Mouse (Mus musculus) limb, embryonic 10.5 days (tissue): ENCODE measurements around the gene Casp4. TPM values are rescaled to one million over a fixed set of nuclear protein-coding genes. Genes with fewer than 3 reads are reported as not detected.

ENCODE experiments used
- DNase-seq: peaks from one replicate; pipeline ENCODE4 v3.0.0-alpha.2; 2017; ENCODE audit warnings: low spot score
- H3K27ac ChIP-seq: fragments of 300-500 bp; sonication (generic); 2 replicates; pipeline ENCODE4 v1.5.1; 2016; ENCODE audit warnings: mild to moderate bottlenecking
- H3K27me3 ChIP-seq: fragments of 300-500 bp; sonication (generic); 2 replicates; pipeline ENCODE4 v1.6.1; 2016; ENCODE audit warnings: low read depth, mild to moderate bottlenecking; ENCODE audit not compliant: poor library complexity, severe bottlenecking
- H3K36me3 ChIP-seq: fragments of 300-500 bp; sonication (generic); 2 replicates; pipeline ENCODE4 v1.6.1; 2016; ENCODE audit warnings: mild to moderate bottlenecking, moderate library complexity
- H3K4me1 ChIP-seq: fragments of 300-500 bp; sonication (generic); 2 replicates; pipeline ENCODE4 v1.6.1; 2016
- H3K4me3 ChIP-seq: fragments of 300-500 bp; sonication (generic); 2 replicates; pipeline ENCODE4 v1.5.1; 2016; ENCODE audit warnings: mild to moderate bottlenecking, moderate library complexity
- H3K9me3 ChIP-seq: fragments of 300-500 bp; sonication (generic); replicated peaks from 2 replicates; pipeline ENCODE4 v1.6.1; 2016; ENCODE audit warnings: mild to moderate bottlenecking
- whole genome bisulfite sequencing: fragments of 180-500 bp; shearing (Covaris S2); methylation state at CpG from one replicate; pipeline ENCODE4 v1.1.7; 2016; 5-methylcytosine and 5-hydroxymethylcytosine counted together
- polyA plus RNA-seq: library from polyadenylated mRNA; unstranded; fragments of >200 nt; fragmentation: Nextera tagmentation; extraction: Ambion mirVana; gene quantifications from 2 replicates; pipeline ENCODE4 v1.2.1, GENCODE M21; 2016

Casp4 gene
- 0.19 TPM in 1 of 2 replicates, not detected in the other for polyA plus RNA-seq

GRCm38 (mm10) chr9:5308561-5308960 lies at the start of gene Casp4:
Casp4 (plus strand) TSS chr9:5308828.
- DNase-seq: no peak
- H3K36me3 ChIP-seq: no peaks in the 10 kb centered on the region
- H3K4me1 ChIP-seq: no peaks in the 10 kb centered on the region
- H3K4me3 ChIP-seq: no peak within 1 kb of the TSS
- H3K27me3 ChIP-seq: no peaks in the 10 kb centered on the region
- H3K27ac ChIP-seq: no peak within 1 kb of the TSS
- H3K9me3 ChIP-seq: no peaks in the 10 kb centered on the region
- WGBS: 83% methylated on average over 5 of the region's 5 CpGs

- DNase-seq: no peak
- H3K4me1 ChIP-seq: no peaks in the 10 kb centered on the region
- H3K27me3 ChIP-seq: no peaks in the 10 kb centered on the region
- H3K4me3 ChIP-seq: no peak overlapping the region
- H3K36me3 ChIP-seq: no peaks in the 10 kb centered on the region
- H3K27ac ChIP-seq: no peak overlapping the region
- 72% methylated on average over 2 of the region's 2 CpGs for WGBS
- no peaks in the 10 kb centered on the region for H3K9me3 ChIP-seq
These were observed 44.6 kb upstream of the Casp4 start for GRCm38 (mm10) chr9:5263951-5264475.

- WGBS: 95% methylated on average over 2 of the region's 2 CpGs
- H3K4me3 ChIP-seq: no peak overlapping the region
- no peak for DNase-seq
These were observed 38.4 kb upstream of the Casp4 start for GRCm38 (mm10) chr9:5270274-5270673.

GRCm38 (mm10) chr9:5270884-5271283 lies 37.7 kb upstream of the Casp4 start:
- no peak overlapping the region for H3K27ac ChIP-seq
- H3K9me3 ChIP-seq: no peaks in the 10 kb centered on the region
- no peak overlapping the region for H3K4me3 ChIP-seq
- H3K36me3 ChIP-seq: no peaks in the 10 kb centered on the region
- 0 out of 2 replicates have a peak, but pooled peaks cover 8% of the 10 kb centered on the region for H3K4me1 ChIP-seq
- 39% methylated on average over 1 of the region's 1 CpGs for WGBS
- no peaks in the 10 kb centered on the region for H3K27me3 ChIP-seq
- DNase-seq: no peak

More at GRCm38 (mm10) chr9:5270274-5270673, 38.4 kb upstream of the Casp4 start:
- Histone ChIP-seq H3K36me3 (no peaks in the 10 kb centered on the region), H3K27me3 (no peaks in the 10 kb centered on the region), H3K27ac (no peak overlapping the region), H3K4me1 (0 out of 2 replicates have a peak, but pooled peaks cover 8% of the 10 kb centered on the region), H3K9me3 (no peaks in the 10 kb centered on the region)

- no peak for DNase-seq
These were observed 37.2 kb upstream of the Casp4 start for GRCm38 (mm10) chr9:5271334-5271845.

GRCm38 (mm10) chr9:5286071-5286470 lies 22.6 kb upstream of the Casp4 start:
- no peak overlapping the region for H3K27ac ChIP-seq
- no peaks in the 10 kb centered on the region for H3K36me3 ChIP-seq
- no peaks in the 10 kb centered on the region for H3K9me3 ChIP-seq
- WGBS: 44% methylated on average over 2 of the region's 2 CpGs
- H3K4me1 ChIP-seq: 0 out of 2 replicates have a peak, but pooled peaks cover 2% of the 10 kb centered on the region
- no peak overlapping the region for H3K4me3 ChIP-seq
- DNase-seq: no peak
- no peaks in the 10 kb centered on the region for H3K27me3 ChIP-seq

More at GRCm38 (mm10) chr9:5271334-5271845, 37.2 kb upstream of the Casp4 start:
- no peaks in the 10 kb centered on the region for H3K9me3 ChIP-seq
- H3K4me3 ChIP-seq: no peak overlapping the region
- H3K27ac ChIP-seq: no peak overlapping the region
- H3K27me3 ChIP-seq: no peaks in the 10 kb centered on the region
- WGBS: 83% methylated on average over 6 of the region's 6 CpGs
- no peaks in the 10 kb centered on the region for H3K36me3 ChIP-seq
- 0 out of 2 replicates have a peak, but pooled peaks cover 8% of the 10 kb centered on the region for H3K4me1 ChIP-seq

GRCm38 (mm10) chr9:5286597-5286996 lies 22.0 kb upstream of the Casp4 start:
- no peak overlapping the region for H3K27ac ChIP-seq
- no peaks in the 10 kb centered on the region for H3K36me3 ChIP-seq
- H3K27me3 ChIP-seq: no peaks in the 10 kb centered on the region
- no peaks in the 10 kb centered on the region for H3K9me3 ChIP-seq
- no peak overlapping the region for H3K4me3 ChIP-seq
- DNase-seq: no peak
- H3K4me1 ChIP-seq: 0 out of 2 replicates have a peak, but pooled peaks cover 2% of the 10 kb centered on the region

GRCm38 (mm10) chr9:5296354-5297237 lies 12.0 kb upstream of the Casp4 start:
- Histone ChIP-seq H3K27ac (no peak overlapping the region), H3K9me3 (no peaks in the 10 kb centered on the region), H3K36me3 (no peaks in the 10 kb centered on the region), H3K27me3 (no peaks in the 10 kb centered on the region), H3K4me1 (no peaks in the 10 kb centered on the region), H3K4me3 (no peak overlapping the region)
- DNase-seq: no peak
- WGBS: 83% methylated on average over 2 of the region's 2 CpGs

GRCm38 (mm10) chr9:5298329-5299131 lies 10.1 kb upstream of the Casp4 start, which contains the start of gene Casp1:
Casp1 (plus strand) TSS chr9:5298517.
- H3K9me3 ChIP-seq: no peaks in the 10 kb centered on the region
- no peaks in the 10 kb centered on the region for H3K36me3 ChIP-seq
- H3K4me3 ChIP-seq: no peak within 1 kb of the TSS
- WGBS: 83% methylated on average over 11 of the region's 11 CpGs
- H3K27ac ChIP-seq: no peak within 1 kb of the TSS
- H3K4me1 ChIP-seq: no peaks in the 10 kb centered on the region
- DNase-seq: no peak
- no peaks in the 10 kb centered on the region for H3K27me3 ChIP-seq

GRCm38 (mm10) chr9:5299132-5299381 lies 9.6 kb upstream of the Casp4 start:
- H3K27me3 ChIP-seq: no peaks in the 10 kb centered on the region
- no peak overlapping the region for H3K4me3 ChIP-seq
- 90% methylated on average over 2 of the region's 2 CpGs for WGBS
- no peak overlapping the region for H3K27ac ChIP-seq
- no peaks in the 10 kb centered on the region for H3K4me1 ChIP-seq
- no peak for DNase-seq
- H3K36me3 ChIP-seq: no peaks in the 10 kb centered on the region
- H3K9me3 ChIP-seq: no peaks in the 10 kb centered on the region

GRCm38 (mm10) chr9:5310112-5310511 lies 1.5 kb downstream of the Casp4 start:
- no peaks in the 10 kb centered on the region for H3K27me3 ChIP-seq
- H3K36me3 ChIP-seq: no peaks in the 10 kb centered on the region
- no peaks in the 10 kb centered on the region for H3K4me1 ChIP-seq
- no peaks in the 10 kb centered on the region for H3K9me3 ChIP-seq
- no peak overlapping the region for H3K27ac ChIP-seq
- no peak overlapping the region for H3K4me3 ChIP-seq
- no peak for DNase-seq

- Histone ChIP-seq H3K9me3 (no peaks in the 10 kb centered on the region), H3K4me3 (no peak overlapping the region), H3K36me3 (no peaks in the 10 kb centered on the region), H3K4me1 (no peaks in the 10 kb centered on the region), H3K27me3 (no peaks in the 10 kb centered on the region), H3K27ac (no peak overlapping the region)
- WGBS: 80% methylated on average over 4 of the region's 4 CpGs
- DNase-seq: no peak
These were observed 2.8 kb downstream of the Casp4 start for GRCm38 (mm10) chr9:5311435-5311834.

GRCm38 (mm10) chr9:5328204-5328603 lies 19.6 kb downstream of the Casp4 start:
- H3K4me3 ChIP-seq: no peak overlapping the region
- 82% methylated on average over 3 of the region's 3 CpGs for WGBS
- no peaks in the 10 kb centered on the region for H3K9me3 ChIP-seq

More at GRCm38 (mm10) chr9:5328204-5328603, 19.6 kb downstream of the Casp4 start:
- DNase-seq: no peak
- Histone ChIP-seq H3K27me3 (no peaks in the 10 kb centered on the region), H3K36me3 (no peaks in the 10 kb centered on the region), H3K27ac (no peak overlapping the region), H3K4me1 (no peaks in the 10 kb centered on the region)
